Mouse (Mus musculus): ENCODE data around the gene Tbk1.

DNA sequence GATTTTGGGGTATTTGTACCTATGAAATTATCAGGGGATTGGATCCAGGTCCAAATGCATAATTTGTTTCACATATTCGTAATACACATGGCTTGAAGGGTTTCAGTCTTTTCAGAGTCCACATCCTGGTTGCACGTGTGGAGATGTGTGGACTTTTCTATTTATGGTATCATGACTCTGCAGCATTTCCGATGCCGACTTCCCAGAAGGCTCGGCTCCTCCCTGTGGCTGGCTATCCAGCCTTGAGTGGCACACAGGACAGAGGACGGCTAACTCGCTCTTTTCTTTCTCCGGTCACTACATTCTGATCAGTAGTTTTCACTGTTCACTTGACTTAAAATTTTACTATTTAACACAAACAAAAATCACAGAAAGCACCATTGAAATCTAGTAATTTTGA lies 22.1 kb downstream of the Tbk1 start:
- TF ChIP-seq CTCF (IDR thresholded peaks at IDR 0.05; ENCODE audit: extremely low read depth, insufficient read depth, low read length) = no peak
- no peak for TF ChIP-seq POLR2A (IDR thresholded peaks at IDR 0.05; ENCODE audit: extremely low read depth, insufficient read depth, low read length)
